Mouse (Mus musculus): ENCODE results near the gene Myzap.
A peak's percentile ranks its signal among the peaks of the same experiment; 100 is the strongest.

GRCm38 (mm10) chr9:71614643-71615042, 22.5 kb upstream of the Myzap start:
- TF ChIP-seq CTCF (conservative IDR thresholded peaks at IDR 0.05; ENCODE audit: low read length) (peak; percentile 90), NANOG (IDR thresholded peaks at IDR 0.05; ENCODE audit: borderline replicate concordance, low read length) (no peak), POU5F1 (IDR thresholded peaks at IDR 0.05; ENCODE audit: borderline replicate concordance, low read length) (no peak)

Measured in E14TG2a.4 (cell line).